Mouse (Mus musculus): ENCODE data around the gene Psma6. TPM values are rescaled to one million over a fixed set of nuclear protein-coding genes. Genes with fewer than 3 reads are reported as not detected.
A peak's percentile ranks its signal among the peaks of the same experiment; 100 is the strongest.

Gene Psma6
- polyA plus RNA-seq, 1 experiment = 538 TPM

- TF ChIP-seq CTCF (IDR thresholded peaks at IDR 0.05; ENCODE audit: control insufficient read depth, insufficient read depth, insufficient replicate concordance, low read depth, low read length) (no peak), POLR2A (IDR thresholded peaks at IDR 0.05; ENCODE audit: control insufficient read depth, low read depth, low read length) (no peak)
- H3K4me1 ChIP-seq (ENCODE audit: control insufficient read depth, insufficient read depth, low read length) = peaks cover 5% of the 10 kb centered on the region; the same call in 1 of the 2 replicates
Measured at GRCm38 (mm10) chr12:55464846-55465361, 80.9 kb downstream of the Psma6 start.

DNA sequence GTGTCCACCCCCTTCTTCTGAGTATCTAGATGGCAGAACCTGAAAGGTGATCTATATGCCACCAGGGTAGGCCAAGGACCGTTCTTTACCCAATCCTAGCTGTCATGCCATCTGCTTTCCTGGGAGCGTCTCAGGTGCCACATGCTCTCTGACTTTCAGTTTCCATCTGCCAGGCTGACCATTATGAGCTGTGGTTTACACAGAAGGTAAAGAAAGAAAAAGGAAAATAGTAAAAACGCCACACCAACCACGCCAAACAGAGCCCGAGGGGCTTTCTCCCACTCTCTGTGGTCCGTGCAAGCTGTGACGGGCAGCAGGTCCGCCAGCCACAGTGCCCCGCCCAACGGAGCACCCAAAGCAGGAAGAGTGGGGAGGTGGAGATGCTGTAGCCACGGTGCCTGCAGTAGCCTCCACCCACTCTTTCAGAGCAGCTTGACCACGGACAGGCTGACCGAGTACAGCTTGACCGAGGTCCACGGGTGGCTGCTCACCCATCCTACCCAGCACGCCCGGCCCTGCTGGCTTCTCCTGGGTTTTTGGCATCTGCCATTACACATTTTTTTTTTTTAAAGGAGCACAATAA is 81.5 kb downstream of the Psma6 start:
- no peak overlapping the region for H3K4me3 ChIP-seq (ENCODE audit: control insufficient read depth, low read depth, low read length)
- no peaks in the 10 kb centered on the region for H3K36me3 ChIP-seq (ENCODE audit: control insufficient read depth, insufficient read depth, low read length)
- no peak for TF ChIP-seq CTCF (IDR thresholded peaks at IDR 0.05; ENCODE audit: control insufficient read depth, insufficient read depth, insufficient replicate concordance, low read depth, low read length)
- TF ChIP-seq POLR2A (IDR thresholded peaks at IDR 0.05; ENCODE audit: control insufficient read depth, low read depth, low read length) = no peak
- no peaks in the 10 kb centered on the region for H3K27me3 ChIP-seq (ENCODE audit: control insufficient read depth, insufficient read depth, low read length)
- peaks cover 5% of the 10 kb centered on the region; the same call in 1 of the 2 replicates for H3K4me1 ChIP-seq (ENCODE audit: control insufficient read depth, insufficient read depth, low read length)
- H3K27ac ChIP-seq (ENCODE audit: control insufficient read depth, insufficient read depth, low read depth, low read length) = no peak overlapping the region

More at GRCm38 (mm10) chr12:55464846-55465361, 80.9 kb downstream of the Psma6 start:
- H3K27me3 ChIP-seq (ENCODE audit: control insufficient read depth, insufficient read depth, low read length) = no peaks in the 10 kb centered on the region
- 0 out of 2 replicates have a peak overlapping the region, but pooled peaks have one; percentile 32 for H3K27ac ChIP-seq (ENCODE audit: control insufficient read depth, insufficient read depth, low read depth, low read length)
- no peaks in the 10 kb centered on the region for H3K36me3 ChIP-seq (ENCODE audit: control insufficient read depth, insufficient read depth, low read length)
- H3K4me3 ChIP-seq (ENCODE audit: control insufficient read depth, low read depth, low read length) = no peak overlapping the region

DNA sequence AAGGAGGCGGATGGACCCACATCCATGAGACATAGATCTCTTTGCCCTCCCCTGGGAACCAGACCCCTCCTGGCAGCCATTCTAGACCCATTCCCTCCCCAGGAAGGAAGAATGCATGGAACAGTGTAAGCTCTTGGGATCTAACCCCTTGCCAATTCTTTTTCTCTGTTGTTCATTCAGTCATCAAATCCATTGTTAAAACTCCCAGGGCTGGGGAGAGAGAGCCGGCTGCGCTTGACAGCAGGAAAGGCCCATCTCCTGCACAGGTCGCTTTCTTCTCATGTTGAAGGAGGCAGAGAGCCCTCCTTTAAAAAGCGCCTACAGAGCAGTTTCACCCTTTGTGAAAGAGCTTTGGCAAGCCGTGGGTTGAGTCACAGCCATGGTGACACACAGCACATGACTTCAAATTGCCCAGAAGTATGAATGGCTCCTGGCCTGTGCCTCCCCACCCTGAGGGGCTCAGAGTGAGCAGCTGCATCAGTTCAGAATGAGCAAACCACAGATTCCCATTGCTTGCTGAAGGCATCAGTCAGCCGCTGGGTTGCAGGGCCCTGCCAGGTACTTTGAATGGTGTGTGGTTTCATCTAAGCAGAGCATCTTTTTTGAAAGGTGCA is 82.2 kb downstream of the Psma6 start:
- Histone ChIP-seq H3K36me3 (ENCODE audit: control insufficient read depth, insufficient read depth, low read length) (no peaks in the 10 kb centered on the region), H3K4me1 (ENCODE audit: control insufficient read depth, insufficient read depth, low read length) (peaks cover 5% of the 10 kb centered on the region; the same call in 1 of the 2 replicates), H3K27ac (ENCODE audit: control insufficient read depth, insufficient read depth, low read depth, low read length) (no peak overlapping the region), H3K4me3 (ENCODE audit: control insufficient read depth, low read depth, low read length) (no peak overlapping the region), H3K27me3 (ENCODE audit: control insufficient read depth, insufficient read depth, low read length) (no peaks in the 10 kb centered on the region)
- no peak for TF ChIP-seq CTCF (IDR thresholded peaks at IDR 0.05; ENCODE audit: control insufficient read depth, insufficient read depth, insufficient replicate concordance, low read depth, low read length)
- TF ChIP-seq POLR2A (IDR thresholded peaks at IDR 0.05; ENCODE audit: control insufficient read depth, low read depth, low read length) = no peak

- H3K4me3 ChIP-seq (ENCODE audit: control insufficient read depth, low read depth, low read length) = no peak overlapping the region
- no peaks in the 10 kb centered on the region for H3K27me3 ChIP-seq (ENCODE audit: control insufficient read depth, insufficient read depth, low read length)
- H3K27ac ChIP-seq (ENCODE audit: control insufficient read depth, insufficient read depth, low read depth, low read length) = no peak overlapping the region
- no peaks in the 10 kb centered on the region for H3K36me3 ChIP-seq (ENCODE audit: control insufficient read depth, insufficient read depth, low read length)
- H3K4me1 ChIP-seq (ENCODE audit: control insufficient read depth, insufficient read depth, low read length) = peaks cover 3% of the 10 kb centered on the region; the same call in 1 of the 2 replicates
- TF ChIP-seq POLR2A (IDR thresholded peaks at IDR 0.05; ENCODE audit: control insufficient read depth, low read depth, low read length) (no peak), CTCF (IDR thresholded peaks at IDR 0.05; ENCODE audit: control insufficient read depth, insufficient read depth, insufficient replicate concordance, low read depth, low read length) (no peak)
Measured at GRCm38 (mm10) chr12:55466816-55467215, 82.8 kb downstream of the Psma6 start.

GRCm38 (mm10) chr12:55467331-55468180 is 83.5 kb downstream of the Psma6 start:
- TF ChIP-seq POLR2A (IDR thresholded peaks at IDR 0.05; ENCODE audit: control insufficient read depth, low read depth, low read length) (no peak), CTCF (IDR thresholded peaks at IDR 0.05; ENCODE audit: control insufficient read depth, insufficient read depth, insufficient replicate concordance, low read depth, low read length) (no peak)
- no peaks in the 10 kb centered on the region for H3K36me3 ChIP-seq (ENCODE audit: control insufficient read depth, insufficient read depth, low read length)
- peaks cover 3% of the 10 kb centered on the region; the same call in 1 of the 2 replicates for H3K4me1 ChIP-seq (ENCODE audit: control insufficient read depth, insufficient read depth, low read length)
- H3K27ac ChIP-seq (ENCODE audit: control insufficient read depth, insufficient read depth, low read depth, low read length) = no peak overlapping the region
- H3K27me3 ChIP-seq (ENCODE audit: control insufficient read depth, insufficient read depth, low read length) = no peaks in the 10 kb centered on the region
- no peak overlapping the region for H3K4me3 ChIP-seq (ENCODE audit: control insufficient read depth, low read depth, low read length)

Other genes starting within 250 kb of the Psma6 start
- gene Srp54b, start 229.1 kb upstream of the Psma6 start, polyA plus RNA-seq (2012; rRNA removed) = 31.5 and 32.9 TPM in 2 replicates
- gene 1700047I17Rik2, start 184.6 kb upstream of the Psma6 start, polyA plus RNA-seq (2012; rRNA removed) = not detected in 2 replicates
- 29.0 and 38.4 TPM in 2 replicates for gene Srp54c, start 154.1 kb upstream of the Psma6 start, polyA plus RNA-seq (2012; rRNA removed)
- gene 1110008L16Rik, start 84.6 kb upstream of the Psma6 start, polyA plus RNA-seq (2012; rRNA removed) = 5.0 and 5.8 TPM in 2 replicates
- gene Ppp2r3c, start 81.2 kb upstream of the Psma6 start, polyA plus RNA-seq (2012; rRNA removed) = 8.9 and 10.2 TPM in 2 replicates
- gene Nfkbia, start 108.4 kb downstream of the Psma6 start, polyA plus RNA-seq (2012; rRNA removed) = 24.4 and 31.2 TPM in 2 replicates
- 375 and 376 TPM in 2 replicates for gene Aldoart2, start 181.0 kb downstream of the Psma6 start, polyA plus RNA-seq (2012; rRNA removed)
- not detected in 2 replicates for gene Insm2, start 215.2 kb downstream of the Psma6 start, polyA plus RNA-seq (2012; rRNA removed)

All from testis, adult 2 months (tissue).